Mouse (Mus musculus): ENCODE data around the gene S1pr1. TPM values are rescaled to one million over a fixed set of nuclear protein-coding genes. Genes with fewer than 3 reads are reported as not detected.

Gene S1pr1
- polyA plus RNA-seq, 1 experiment from 2014 or later, result 25.0 TPM

DNA sequence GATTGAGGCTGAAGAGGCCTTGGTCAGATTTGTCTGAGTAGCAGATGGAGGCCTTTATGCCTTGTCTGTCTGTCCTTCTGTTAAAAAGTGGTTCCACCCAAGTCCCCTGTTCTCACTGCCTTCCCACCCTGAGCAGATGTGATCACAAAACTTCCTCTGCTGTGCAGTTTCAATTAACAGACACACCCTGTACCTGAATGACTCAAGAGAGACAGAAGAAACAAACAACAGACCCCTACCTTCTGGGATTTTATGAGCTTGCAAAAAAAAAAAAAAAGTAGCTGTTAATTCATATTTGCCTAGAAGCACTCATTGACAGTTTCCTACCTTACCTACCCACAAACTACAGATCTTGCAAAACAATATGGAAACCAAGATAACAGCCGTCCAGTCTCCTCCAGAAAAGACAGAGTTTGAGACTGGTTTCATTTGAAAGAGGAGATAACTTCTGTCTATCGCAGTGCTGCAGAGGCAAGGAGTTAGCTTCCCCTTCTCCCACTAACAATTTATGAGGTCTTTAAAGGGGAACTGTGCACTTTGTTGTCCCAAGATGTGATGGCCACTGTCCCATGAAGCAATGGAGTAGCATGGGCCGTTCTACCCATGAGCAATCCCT is 1.1 kb upstream of the S1pr1 start:
- 0 out of 2 replicates have a peak, but pooled peaks cover 8% of the 10 kb centered on the region for H3K4me1 ChIP-seq (replicated peaks; ENCODE audit: control insufficient read depth, insufficient read depth, low read length)
- H3K36me3 ChIP-seq (replicated peaks; ENCODE audit: control insufficient read depth, insufficient read depth), result no peaks in the 10 kb centered on the region
- peaks cover 15% of the 10 kb centered on the region; the same call in 1 of the 2 replicates for H3K27me3 ChIP-seq (ENCODE audit: control insufficient read depth, insufficient read depth, low read length)
- H3K27ac ChIP-seq, result no peak overlapping the region
- no peak overlapping the region for H3K9ac ChIP-seq
- DNase-seq (ENCODE audit: low spot score) (no peak), ATAC-seq (ENCODE audit: low FRiP score) (no peak)
- H3K9me3 ChIP-seq (ENCODE audit: control insufficient read depth, low read length), result no peaks in the 10 kb centered on the region
- peak overlapping the region; percentile 42; the same call in 1 of the 2 replicates for H3K4me3 ChIP-seq (replicated peaks; ENCODE audit: low read length)
- WGBS, result 93% methylated on average over 3 of the region's 3 CpGs
- H3K4me2 ChIP-seq (replicated peaks), result peak overlapping the region; percentile 86

GRCm38 (mm10) chr3:115714049-115714435 is 830 bp downstream of the S1pr1 start:
- H3K27ac ChIP-seq, result peak overlapping the region; percentile 59; the same call in 1 of the 2 replicates
- H3K4me1 ChIP-seq (replicated peaks; ENCODE audit: control insufficient read depth, insufficient read depth, low read length), result 0 out of 2 replicates have a peak, but pooled peaks cover 8% of the 10 kb centered on the region
- DNase-seq (ENCODE audit: low spot score) (peak; percentile 33), ATAC-seq (ENCODE audit: low FRiP score) (no peak)
- H3K9me3 ChIP-seq (ENCODE audit: control insufficient read depth, low read length), result no peaks in the 10 kb centered on the region
- no peaks in the 10 kb centered on the region for H3K36me3 ChIP-seq (replicated peaks; ENCODE audit: control insufficient read depth, insufficient read depth)
- peak overlapping the region; percentile 42 for H3K4me3 ChIP-seq (replicated peaks; ENCODE audit: low read length)
- H3K27me3 ChIP-seq (ENCODE audit: control insufficient read depth, insufficient read depth, low read length), result peaks cover 15% of the 10 kb centered on the region; the same call in 1 of the 2 replicates
- 7% methylated on average over 5 of the region's 5 CpGs for WGBS
- peak overlapping the region; percentile 46 for H3K9ac ChIP-seq
- peak overlapping the region; percentile 86 for H3K4me2 ChIP-seq (replicated peaks)

GRCm38 (mm10) chr3:115713417-115714048 is 1.3 kb downstream of the S1pr1 start:
- Histone ChIP-seq H3K36me3 (replicated peaks; ENCODE audit: control insufficient read depth, insufficient read depth) (no peaks in the 10 kb centered on the region), H3K4me2 (replicated peaks) (peak overlapping the region; percentile 86), H3K27me3 (ENCODE audit: control insufficient read depth, insufficient read depth, low read length) (peaks cover 15% of the 10 kb centered on the region; the same call in 1 of the 2 replicates), H3K9me3 (ENCODE audit: control insufficient read depth, low read length) (no peaks in the 10 kb centered on the region), H3K4me1 (replicated peaks; ENCODE audit: control insufficient read depth, insufficient read depth, low read length) (0 out of 2 replicates have a peak, but pooled peaks cover 8% of the 10 kb centered on the region), H3K4me3 (replicated peaks; ENCODE audit: low read length) (peak overlapping the region; percentile 42), H3K27ac (peak overlapping the region; percentile 59), H3K9ac (peak overlapping the region; percentile 46)
- no peak for ATAC-seq (ENCODE audit: low FRiP score)
- DNase-seq (ENCODE audit: low spot score), result no peak
- WGBS, result 12% methylated on average over 22 of the region's 22 CpGs

DNA sequence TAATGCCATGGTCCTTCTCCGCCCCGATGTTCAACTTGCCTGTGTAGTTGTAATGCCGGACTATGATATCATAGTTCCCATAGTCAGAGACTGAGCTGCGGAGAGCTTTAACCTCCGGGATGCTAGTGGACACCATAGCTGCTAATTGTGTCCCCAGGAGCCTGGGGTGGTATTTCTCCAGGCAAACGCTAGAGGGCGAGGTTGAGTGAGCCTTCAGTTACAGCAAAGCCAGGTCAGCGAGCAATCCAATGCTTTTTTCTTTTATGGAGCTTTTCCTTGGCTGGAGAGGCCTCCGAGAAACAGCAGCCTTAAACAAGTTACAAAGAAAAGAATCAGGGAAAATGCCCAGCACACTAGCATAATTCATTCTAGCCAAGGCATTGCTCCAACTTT is 2.1 kb downstream of the S1pr1 start:
- DNase-seq (ENCODE audit: low spot score), result peak; percentile 74
- Histone ChIP-seq H3K9me3 (ENCODE audit: control insufficient read depth, low read length) (no peaks in the 10 kb centered on the region), H3K4me2 (replicated peaks) (peak overlapping the region; percentile 86), H3K36me3 (replicated peaks; ENCODE audit: control insufficient read depth, insufficient read depth) (no peaks in the 10 kb centered on the region), H3K4me3 (replicated peaks; ENCODE audit: low read length) (peak overlapping the region; percentile 42), H3K9ac (peak overlapping the region; percentile 46; the same call in 1 of the 2 replicates), H3K4me1 (replicated peaks; ENCODE audit: control insufficient read depth, insufficient read depth, low read length) (0 out of 2 replicates have a peak, but pooled peaks cover 8% of the 10 kb centered on the region), H3K27ac (no peak overlapping the region; the same call in 1 of the 2 replicates), H3K27me3 (ENCODE audit: control insufficient read depth, insufficient read depth, low read length) (peaks cover 15% of the 10 kb centered on the region; the same call in 1 of the 2 replicates)
- WGBS, result 22% methylated on average over 9 of the region's 9 CpGs
- no peak for ATAC-seq (ENCODE audit: low FRiP score)

DNA sequence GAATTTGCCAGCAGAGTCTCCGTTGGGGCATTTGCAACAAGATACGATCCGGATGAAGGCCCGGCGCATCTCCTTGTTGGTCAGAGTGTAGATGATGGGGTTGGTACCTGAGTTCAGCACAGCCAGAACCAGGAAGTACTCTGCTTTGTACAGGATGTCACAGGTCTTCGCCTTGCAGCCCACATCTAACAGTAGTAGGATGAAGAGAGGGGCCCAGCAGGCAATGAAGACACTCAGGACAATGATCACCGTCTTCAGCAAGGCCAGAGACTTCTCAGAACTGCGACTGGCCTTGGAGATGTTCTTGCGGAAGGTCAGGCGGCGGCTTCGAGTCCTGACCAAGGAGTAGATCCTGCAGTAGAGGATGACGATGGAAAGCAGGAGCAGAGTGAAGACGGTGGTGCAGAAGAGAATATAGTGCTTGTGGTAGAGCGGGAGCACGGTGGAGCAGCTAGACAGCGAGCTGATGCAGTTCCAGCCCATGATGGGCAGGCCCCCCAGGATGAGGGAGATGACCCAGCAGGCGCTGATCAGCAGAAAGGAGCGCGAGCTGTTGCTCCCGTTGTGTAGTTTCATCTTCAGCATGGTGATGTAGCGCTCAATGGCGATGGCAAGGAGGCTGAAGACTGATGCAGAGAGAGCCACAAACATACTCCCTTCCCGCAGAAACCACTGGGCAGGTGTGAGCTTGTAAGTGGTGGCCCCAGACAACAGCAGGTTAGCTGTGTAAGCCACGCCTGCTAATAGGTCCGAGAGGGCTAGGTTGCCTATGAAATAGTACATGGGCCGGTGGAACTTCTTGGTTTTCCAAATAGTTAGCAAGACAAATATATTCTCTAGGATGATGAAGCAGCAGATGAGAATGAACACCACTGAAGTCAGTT is 2.7 kb downstream of the S1pr1 start:
- no peak for DNase-seq (ENCODE audit: low spot score)
- Histone ChIP-seq H3K4me2 (replicated peaks) (peak overlapping the region; percentile 86), H3K9me3 (ENCODE audit: control insufficient read depth, low read length) (no peaks in the 10 kb centered on the region), H3K4me1 (replicated peaks; ENCODE audit: control insufficient read depth, insufficient read depth, low read length) (0 out of 2 replicates have a peak, but pooled peaks cover 8% of the 10 kb centered on the region), H3K36me3 (replicated peaks; ENCODE audit: control insufficient read depth, insufficient read depth) (no peaks in the 10 kb centered on the region), H3K9ac (no peak overlapping the region), H3K4me3 (replicated peaks; ENCODE audit: low read length) (peak overlapping the region; percentile 42), H3K27ac (no peak overlapping the region; the same call in 1 of the 2 replicates), H3K27me3 (ENCODE audit: control insufficient read depth, insufficient read depth, low read length) (peaks cover 15% of the 10 kb centered on the region; the same call in 1 of the 2 replicates)
- no peak for ATAC-seq (ENCODE audit: low FRiP score)
- 93% methylated on average over 27 of the region's 27 CpGs for WGBS

- no peak overlapping the region for H3K9ac ChIP-seq
- no peak overlapping the region; the same call in 1 of the 2 replicates for H3K4me3 ChIP-seq (replicated peaks; ENCODE audit: low read length)
- H3K27me3 ChIP-seq (ENCODE audit: control insufficient read depth, insufficient read depth, low read length), result peaks cover 15% of the 10 kb centered on the region; the same call in 1 of the 2 replicates
- H3K4me1 ChIP-seq (replicated peaks; ENCODE audit: control insufficient read depth, insufficient read depth, low read length), result 0 out of 2 replicates have a peak, but pooled peaks cover 8% of the 10 kb centered on the region
- ATAC-seq (ENCODE audit: low FRiP score), result no peak
- DNase-seq (ENCODE audit: low spot score), result no peak
- 84% methylated on average over 3 of the region's 3 CpGs for whole genome bisulfite sequencing
- H3K4me2 ChIP-seq (replicated peaks), result peak overlapping the region; percentile 86
- H3K27ac ChIP-seq, result no peak overlapping the region
- no peaks in the 10 kb centered on the region for H3K36me3 ChIP-seq (replicated peaks; ENCODE audit: control insufficient read depth, insufficient read depth)
- no peaks in the 10 kb centered on the region for H3K9me3 ChIP-seq (ENCODE audit: control insufficient read depth, low read length)
Observed at GRCm38 (mm10) chr3:115711393-115711792, 3.5 kb downstream of the S1pr1 start.

GRCm38 (mm10) chr3:115710051-115710450 is 4.8 kb downstream of the S1pr1 start:
- 0 out of 2 replicates have a peak, but pooled peaks cover 5% of the 10 kb centered on the region for H3K4me1 ChIP-seq (replicated peaks; ENCODE audit: control insufficient read depth, insufficient read depth, low read length)
- no peaks in the 10 kb centered on the region for H3K9me3 ChIP-seq (ENCODE audit: control insufficient read depth, low read length)
- DNase-seq (ENCODE audit: low spot score), result no peak
- no peak overlapping the region for H3K27ac ChIP-seq
- ATAC-seq (ENCODE audit: low FRiP score), result no peak
- H3K4me2 ChIP-seq (replicated peaks), result no peak overlapping the region
- H3K4me3 ChIP-seq (replicated peaks; ENCODE audit: low read length), result no peak overlapping the region
- WGBS, result 81% methylated on average over 2 of the region's 2 CpGs
- no peak overlapping the region for H3K9ac ChIP-seq
- H3K36me3 ChIP-seq (replicated peaks; ENCODE audit: control insufficient read depth, insufficient read depth), result no peaks in the 10 kb centered on the region
- peaks cover 14% of the 10 kb centered on the region; the same call in 1 of the 2 replicates for H3K27me3 ChIP-seq (ENCODE audit: control insufficient read depth, insufficient read depth, low read length)

DNA sequence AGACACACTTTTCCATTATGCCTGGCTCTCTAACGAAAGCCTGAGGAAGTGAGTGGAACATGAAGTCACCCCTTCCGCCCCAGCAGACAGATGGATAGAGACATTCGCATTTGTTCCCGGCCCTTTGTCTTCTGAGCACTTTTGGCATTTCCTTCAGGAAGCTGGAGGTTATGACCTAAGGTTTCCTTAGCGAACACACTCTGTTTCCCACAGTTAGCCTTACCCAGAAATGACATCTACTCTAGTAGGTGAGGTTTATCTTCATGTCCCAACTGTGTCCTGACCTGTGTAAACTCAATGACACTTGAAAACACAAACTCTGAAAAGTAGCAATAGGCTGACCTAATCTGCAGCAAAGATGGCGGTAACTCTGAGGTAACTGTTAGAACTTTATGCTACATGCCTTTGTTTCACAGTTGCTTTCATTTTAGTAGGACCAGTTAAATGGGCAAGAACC is 5.7 kb downstream of the S1pr1 start:
- H3K27me3 ChIP-seq (ENCODE audit: control insufficient read depth, insufficient read depth, low read length), result peaks cover 10% of the 10 kb centered on the region; the same call in 1 of the 2 replicates
- no peak for ATAC-seq (ENCODE audit: low FRiP score)
- no peaks in the 10 kb centered on the region for H3K36me3 ChIP-seq (replicated peaks; ENCODE audit: control insufficient read depth, insufficient read depth)
- 89% methylated on average over 6 of the region's 6 CpGs for WGBS
- no peak for DNase-seq (ENCODE audit: low spot score)
- no peak overlapping the region for H3K4me3 ChIP-seq (replicated peaks; ENCODE audit: low read length)
- no peak overlapping the region for H3K4me2 ChIP-seq (replicated peaks)
- no peak overlapping the region for H3K9ac ChIP-seq
- H3K9me3 ChIP-seq (ENCODE audit: control insufficient read depth, low read length), result no peaks in the 10 kb centered on the region
- no peak overlapping the region for H3K27ac ChIP-seq
- H3K4me1 ChIP-seq (replicated peaks; ENCODE audit: control insufficient read depth, insufficient read depth, low read length), result 0 out of 2 replicates have a peak, but pooled peaks cover 5% of the 10 kb centered on the region

All from hindbrain, embryonic 14.5 days (tissue).